Mouse (Mus musculus) brain, embryonic 14.5 days (tissue): ENCODE measurements around the gene Card19.

Source experiments
- CTCF ChIP-seq: fragments of 200-500 bp; IDR thresholded peaks from 2 replicates; pipeline ENCODE4 v1.5.1; 2012; ENCODE audit warnings: inconsistent platforms, mild to moderate bottlenecking, moderate library complexity, borderline replicate concordance; ENCODE audit not compliant: insufficient read depth, insufficient read length; ENCODE audit errors: extremely low read depth
- POLR2A ChIP-seq: fragments of 200-500 bp; IDR thresholded peaks from 2 replicates; pipeline ENCODE4 v1.6.1; 2012; ENCODE audit warnings: mild to moderate bottlenecking, inconsistent platforms, borderline replicate concordance; ENCODE audit not compliant: poor library complexity, insufficient read depth, insufficient read length, severe bottlenecking; ENCODE audit errors: extremely low read depth

DNA sequence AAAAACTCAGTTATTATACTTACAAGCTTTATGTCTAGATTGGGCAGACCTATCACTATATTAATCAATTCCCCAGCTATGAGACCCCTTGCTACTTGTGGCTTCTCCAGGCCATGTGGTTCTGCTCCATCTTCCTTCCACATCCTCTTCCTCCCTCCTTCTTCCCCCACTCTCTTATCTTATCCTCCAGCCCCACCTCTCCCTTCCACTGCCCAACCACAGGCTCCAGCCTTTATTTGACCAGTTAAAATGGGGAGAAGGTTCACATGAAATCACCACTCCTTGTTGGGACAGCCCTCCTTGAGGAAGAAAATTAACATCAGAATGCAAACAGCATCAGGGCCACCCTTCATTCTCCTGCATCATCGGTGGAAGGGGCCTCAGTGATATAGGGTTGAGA is 35.1 kb downstream of the Card19 start:
- TF ChIP-seq POLR2A, result no peak
- no peak for TF ChIP-seq CTCF
